Mouse (Mus musculus): ENCODE data around the gene Mettl2. TPM values are rescaled to one million over a fixed set of nuclear protein-coding genes. Genes with fewer than 3 reads are reported as not detected.

Mettl2 gene
- total RNA-seq, 4 experiments from 2014 or later = 16.1 to 20.9 (median 18.3) TPM

Other genes starting within 250 kb of the Mettl2 start
- under 1 TPM; 0.56 to 0.70 (median 0.66) TPM for gene Efcab3, start 62.8 kb upstream of the Mettl2 start, total RNA-seq (2022)
- not detected for gene Gm10842, start 20.5 kb downstream of the Mettl2 start, total RNA-seq (2022)
- 10 to 100 TPM; 50.9 to 60.5 (median 59.1) TPM for gene Tlk2, start 52.4 kb downstream of the Mettl2 start, total RNA-seq (2022)
- gene Mrc2, start 166.2 kb downstream of the Mettl2 start, total RNA-seq (2022) = 10 to 100 TPM in 1 of 4 experiments, 1 to 10 TPM in 3; 8.1 to 13.8 (median 9.4) TPM

Data from left cerebral cortex, adult 8-10 months (tissue).